Mouse (Mus musculus): Measurements from ENCODE around the gene Cabp4.

- no peak for TF ChIP-seq CTCF (IDR thresholded peaks at IDR 0.05; ENCODE audit: control insufficient read depth, insufficient read depth, insufficient replicate concordance, low read depth, low read length)
- TF ChIP-seq POLR2A (IDR thresholded peaks at IDR 0.05; ENCODE audit: control insufficient read depth, low read depth, low read length) = no peak
Observed at GRCm38 (mm10) chr19:4088146-4088545, 55.7 kb downstream of the Cabp4 start.

Data from testis, adult 2 months (tissue).